Comparison of ENCODE assay signal across 16 mouse cellular contexts in the genomic region with DNA sequence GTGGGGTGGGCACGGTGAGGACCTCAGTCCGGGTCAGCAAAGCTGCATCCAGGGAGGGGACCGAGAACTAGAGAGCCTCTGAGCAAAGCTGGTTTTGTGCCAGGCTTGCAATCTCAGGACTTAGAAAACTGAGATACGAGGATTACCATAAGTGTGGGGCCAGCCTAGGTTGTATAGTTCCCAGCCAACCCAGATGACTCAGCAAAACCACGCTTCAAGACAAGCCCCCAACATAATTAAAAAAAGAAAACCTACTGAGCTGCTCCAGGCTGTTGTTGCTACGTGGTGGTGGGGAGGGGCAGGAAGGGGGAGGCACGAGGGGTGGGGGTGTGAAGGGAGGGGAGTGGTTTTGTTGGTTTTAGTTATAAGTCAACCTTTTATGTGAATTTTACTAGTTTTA. TPM values are rescaled to one million over a fixed set of nuclear protein-coding genes. Genes with fewer than 3 reads are reported as not detected.
A peak's percentile ranks its signal among the peaks of the same experiment; 100 is the strongest.
DNase-seq lines count a peak whose midpoint lies in the region; ATAC-seq and TF ChIP-seq lines count a peak whose summit lies in the region.
"Had no signal": no experiment of that assay in that cellular context is flagged by ENCODE, and none has a peak within 500 bp of the region (broad histone marks: within the 10 kb centered on the region; RNA-seq: fewer than 3 reads in every experiment).

No protein-coding gene starts in this region.

- no peak for TF ChIP-seq CTCF in intestine, postnatal 0 days (IDR thresholded peaks at IDR 0.05; ENCODE audit: low read depth)
- TF ChIP-seq CTCF in CH12.LX (conservative IDR thresholded peaks at IDR 0.05 in 1 of 2, IDR thresholded peaks at IDR 0.05 in 1 of 2; ENCODE audit: low read depth in 2 of 2, low read length in 2 of 2) = no peak

- no peaks in the 10 kb centered on the region for H3K9me3 ChIP-seq in intestine, embryonic 15.5 days
- H3K9me3 ChIP-seq in intestine, postnatal 0 days (ENCODE audit: control insufficient read depth) = no peaks in the 10 kb centered on the region
- no peaks in the 10 kb centered on the region for H3K9me3 ChIP-seq in CH12.LX (replicated peaks; ENCODE audit: low read length)
- no peaks in the 10 kb centered on the region for H3K9me3 ChIP-seq in forebrain, embryonic 16.5 days (ENCODE audit: control insufficient read depth, low read length)
- H3K9me3 ChIP-seq: embryonic facial prominence, embryonic 15.5 days; limb, embryonic 13.5 days; neural tube, embryonic 12.5 days had no signal

- H3K4me1 ChIP-seq in intestine, embryonic 15.5 days (replicated peaks) = peaks cover 15% of the 10 kb centered on the region; the same call in 1 of the 2 replicates
- H3K4me1 ChIP-seq in intestine, postnatal 0 days (replicated peaks; ENCODE audit: control insufficient read depth, insufficient read depth, low read length) = 0 out of 2 replicates have a peak, but pooled peaks cover 6% of the 10 kb centered on the region
- peaks cover 12 to 19% of the 10 kb centered on the region in 2 experiments for H3K4me1 ChIP-seq in CH12.LX (ENCODE audit: control insufficient read depth in 1 of 2, insufficient read depth in 2 of 2)
- H3K4me1 ChIP-seq in forebrain, embryonic 16.5 days (replicated peaks; ENCODE audit: control insufficient read depth, insufficient read depth, low read length) = no peaks in the 10 kb centered on the region
- H3K4me1 ChIP-seq: neural tube, embryonic 12.5 days had no signal

- no peak overlapping the region for H3K4me2 ChIP-seq in intestine, embryonic 15.5 days (replicated peaks)
- H3K4me2 ChIP-seq in intestine, postnatal 0 days (replicated peaks; ENCODE audit: low read depth) = no peak overlapping the region
- H3K4me2 ChIP-seq in CH12.LX (ENCODE audit: insufficient read depth, low read depth, poor library complexity, severe bottlenecking) = 0 out of 2 replicates have a peak overlapping the region, but pooled peaks have one; percentile 18
- H3K4me2 ChIP-seq in forebrain, embryonic 16.5 days (ENCODE audit: low read length) = no peak overlapping the region
- H3K4me2 ChIP-seq: embryonic facial prominence, embryonic 15.5 days; limb, embryonic 13.5 days; neural tube, embryonic 12.5 days had no signal

- no peaks in the 10 kb centered on the region for H3K27me3 ChIP-seq in intestine, embryonic 15.5 days (replicated peaks)
- H3K27me3 ChIP-seq in intestine, postnatal 0 days (replicated peaks; ENCODE audit: control insufficient read depth, insufficient read depth, low read length) = no peaks in the 10 kb centered on the region
- H3K27me3 ChIP-seq in CH12.LX (replicated peaks) = no peaks in the 10 kb centered on the region
- no peaks in the 10 kb centered on the region for H3K27me3 ChIP-seq in forebrain, embryonic 16.5 days (replicated peaks; ENCODE audit: control insufficient read depth, insufficient read depth, low read length)
- H3K27me3 ChIP-seq: embryonic facial prominence, embryonic 15.5 days; limb, embryonic 13.5 days; neural tube, embryonic 12.5 days had no signal

- H3K9ac ChIP-seq in intestine, embryonic 15.5 days = no peak overlapping the region
- H3K9ac ChIP-seq in intestine, postnatal 0 days (ENCODE audit: low read depth, low read length) = no peak overlapping the region
- no peak overlapping the region for H3K9ac ChIP-seq in CH12.LX (ENCODE audit: insufficient read depth, low read depth)
- no peak overlapping the region for H3K9ac ChIP-seq in forebrain, embryonic 16.5 days (replicated peaks; ENCODE audit: low read depth, low read length)
- H3K9ac ChIP-seq: embryonic facial prominence, embryonic 15.5 days; limb, embryonic 13.5 days; neural tube, embryonic 12.5 days had no signal

- 45% methylated on average over 7 of the region's 7 CpGs for WGBS in intestine, embryonic 15.5 days
- 29% methylated on average over 7 of the region's 7 CpGs for WGBS in intestine, postnatal 0 days
- 60% methylated on average over 7 of the region's 7 CpGs for WGBS in forebrain, embryonic 16.5 days

- TF ChIP-seq EP300 in CH12.LX (IDR thresholded peaks at IDR 0.05; ENCODE audit: low read length) = no peak

- no peaks in the 10 kb centered on the region for H3K36me3 ChIP-seq in intestine, embryonic 15.5 days
- no peaks in the 10 kb centered on the region for H3K36me3 ChIP-seq in intestine, postnatal 0 days (ENCODE audit: control insufficient read depth, insufficient read depth)
- no peaks in the 10 kb centered on the region for H3K36me3 ChIP-seq in CH12.LX (replicated peaks in 1 of 2; ENCODE audit: control insufficient read depth in 1 of 2, insufficient read depth in 1 of 2, low read length in 1 of 2)
- H3K36me3 ChIP-seq in forebrain, embryonic 16.5 days (ENCODE audit: control insufficient read depth, insufficient read depth) = no peaks in the 10 kb centered on the region
- H3K36me3 ChIP-seq: embryonic facial prominence, embryonic 15.5 days; limb, embryonic 13.5 days; neural tube, embryonic 12.5 days had no signal

- in situ Hi-C loops in CH12.LX (cut with MboI; ENCODE audit: low pct_ligation_motif_present, low pct_unique_long_range_greater_than_20kb, low sequenced_read_pairs) = no loop called here

- no peak overlapping the region for H3K27ac ChIP-seq in intestine, embryonic 15.5 days
- H3K27ac ChIP-seq in intestine, postnatal 0 days (ENCODE audit: low read depth, low read length) = no peak overlapping the region
- no peak overlapping the region for H3K27ac ChIP-seq in CH12.LX (ENCODE audit: insufficient read depth, low read depth)
- no peak overlapping the region for H3K27ac ChIP-seq in forebrain, embryonic 16.5 days (ENCODE audit: low read length)
- H3K27ac ChIP-seq: limb, embryonic 13.5 days; macrophage; neural tube, embryonic 12.5 days had no signal

- no peaks in the 10 kb centered on the region for H3K79me2 ChIP-seq in CH12.LX (replicated peaks; ENCODE audit: control insufficient read depth, extremely low read depth, insufficient read depth, poor library complexity, severe bottlenecking)

- peak; percentile 10; the same call in 1 of the 2 replicates for ATAC-seq in intestine, embryonic 15.5 days
- no peak for ATAC-seq in intestine, postnatal 0 days
- ATAC-seq in hematopoietic stem cell, adult 5-6 weeks (replicated peaks in 1 of 2; ENCODE audit: insufficient read depth in 1 of 2, low FRiP score in 2 of 2, low TSS enrichment in 1 of 2, low read depth in 1 of 2, poor library complexity in 2 of 2, severe bottlenecking in 2 of 2) = peak; percentile 9 to 16; a peak in 2 of 4 replicates
- ATAC-seq in forebrain, embryonic 16.5 days = no peak
- ATAC-seq: forebrain, embryonic 14.5 days had no signal

- DNase-seq in 416B (ENCODE audit: low read depth) (peak; percentile 87), CH12.LX (ENCODE audit: extremely low read depth) (no peak)
- no peak for DNase-seq in adrenal gland, postnatal 25 days
- DNase-seq: cerebellum, postnatal 36 days; kidney, adult 18-20 months; kidney, postnatal 4 days; thymus, postnatal 36 days had no signal

- no peak for TF ChIP-seq RAD21 in CH12.LX (IDR thresholded peaks at IDR 0.05; ENCODE audit: low read depth, low read length)

- dilution Hi-C loops in CH12.LX (cut with MboI; ENCODE audit: extremely low pct_ligation_motif_present, extremely low pct_unique_long_range_greater_than_20kb, low sequenced_read_pairs) = no loop called here

- H3K4me3 ChIP-seq in intestine, embryonic 15.5 days (replicated peaks) = no peak overlapping the region
- no peak overlapping the region for H3K4me3 ChIP-seq in intestine, postnatal 0 days (ENCODE audit: low read depth, low read length)
- no peak overlapping the region for H3K4me3 ChIP-seq in CH12.LX (replicated peaks in 1 of 3; ENCODE audit: low read depth in 2 of 3, low read length in 2 of 3, poor library complexity in 1 of 3)
- H3K4me3 ChIP-seq in forebrain, embryonic 16.5 days (replicated peaks; ENCODE audit: low read length) = no peak overlapping the region
- H3K4me3 ChIP-seq: embryonic facial prominence, embryonic 15.5 days; limb, embryonic 13.5 days; neural tube, embryonic 12.5 days had no signal

- no peak for TF ChIP-seq POLR2A in CH12.LX (IDR thresholded peaks at IDR 0.05; ENCODE audit: low read depth, low read length)

TF ChIP-seq in CH12.LX, 34 proteins besides CTCF, POLR2A, EP300 and RAD21:
- no peak for TF ChIP-seq KAT2A (IDR thresholded peaks at IDR 0.05; ENCODE audit: insufficient replicate concordance, low read length)
- TF ChIP-seq MEF2A (IDR thresholded peaks at IDR 0.05; ENCODE audit: borderline replicate concordance, low read depth, low read length) = no peak
- TF ChIP-seq JUND (conservative IDR thresholded peaks at IDR 0.05; ENCODE audit: low read depth, low read length) = no peak
- TF ChIP-seq MAFK (IDR thresholded peaks at IDR 0.05; ENCODE audit: insufficient replicate concordance, low read length) = 0 out of 2 replicates have a peak, but pooled peaks have one; percentile 47

RNA-seq across cellular contexts. Expression of gene Sptlc2, which starts 22.8 kb away (rescaled TPM):
- 115 and 119 TPM in 2 replicates for polyA plus RNA-seq in intestine, embryonic 15.5 days (2015; fragmentation: Nextera tagmentation; extraction: Ambion mirVana)
- polyA plus RNA-seq in intestine, postnatal 0 days (2015; fragmentation: Nextera tagmentation; extraction: Ambion mirVana) = 186 and 199 TPM in 2 replicates
- total RNA-seq in CH12.LX (2012; rRNA removed) = 37.1 and 37.4 TPM in 2 replicates
- total RNA-seq in CH12.LX (2014; rRNA removed) = 49.2 and 56.5 TPM in 2 replicates
- 68.6 and 72.2 TPM in 2 replicates for polyA plus RNA-seq in CH12.LX (2012; ENCODE audit: insufficient read length, low read depth)
- total RNA-seq in hematopoietic stem cell, adult 5-6 weeks (2017) = 76.4 and 77.0 TPM in 2 replicates
- 214 and 293 TPM in 2 replicates for total RNA-seq in adrenal gland, postnatal 25 days (2021)
- 60.6 and 67.6 TPM in 2 replicates for polyA plus RNA-seq in forebrain, embryonic 16.5 days (2015; fragmentation: Nextera tagmentation; extraction: Ambion mirVana)

RNA-seq across cellular contexts. Expression of gene Slirp, which starts 32.7 kb away (rescaled TPM):
- 290 and 308 TPM in 2 replicates for polyA plus RNA-seq in intestine, embryonic 15.5 days (2015; fragmentation: Nextera tagmentation; extraction: Ambion mirVana)
- 250 and 272 TPM in 2 replicates for polyA plus RNA-seq in intestine, postnatal 0 days (2015; fragmentation: Nextera tagmentation; extraction: Ambion mirVana)
- total RNA-seq in CH12.LX (2012; rRNA removed) (117 and 159 TPM in 2 replicates), CH12.LX (2014; rRNA removed) (138 and 180 TPM in 2 replicates)
- 261 and 271 TPM in 2 replicates for polyA plus RNA-seq in CH12.LX (2012; ENCODE audit: insufficient read length, low read depth)
- total RNA-seq in hematopoietic stem cell, adult 5-6 weeks (2017) = 16.2 and 41.1 TPM in 2 replicates
- total RNA-seq in adrenal gland, postnatal 25 days (2021) = 146 and 153 TPM in 2 replicates
- 211 and 233 TPM in 2 replicates for polyA plus RNA-seq in forebrain, embryonic 16.5 days (2015; fragmentation: Nextera tagmentation; extraction: Ambion mirVana)

RNA-seq across cellular contexts. Expression of gene Alkbh1, which starts 32.8 kb away (rescaled TPM):
- polyA plus RNA-seq in intestine, embryonic 15.5 days (2015; fragmentation: Nextera tagmentation; extraction: Ambion mirVana) = 48.3 and 50.6 TPM in 2 replicates
- polyA plus RNA-seq in intestine, postnatal 0 days (2015; fragmentation: Nextera tagmentation; extraction: Ambion mirVana) = 13.6 and 21.9 TPM in 2 replicates
- total RNA-seq in CH12.LX (2012; rRNA removed) = 26.8 and 31.7 TPM in 2 replicates
- 39.1 and 54.1 TPM in 2 replicates for total RNA-seq in CH12.LX (2014; rRNA removed)
- 32.8 and 37.3 TPM in 2 replicates for polyA plus RNA-seq in CH12.LX (2012; ENCODE audit: insufficient read length, low read depth)
- 49.1 and 60.5 TPM in 2 replicates for total RNA-seq in hematopoietic stem cell, adult 5-6 weeks (2017)
- total RNA-seq in adrenal gland, postnatal 25 days (2021) = 20.4 and 23.6 TPM in 2 replicates
- 42.3 and 47.1 TPM in 2 replicates for polyA plus RNA-seq in forebrain, embryonic 16.5 days (2015; fragmentation: Nextera tagmentation; extraction: Ambion mirVana)

Comparison
In these comparisons a context has a peak if more than half of its experiments do, and no peak if none do; other contexts are left out.
1. ATAC-seq: peak in intestine, embryonic 15.5 days (single experiment) and hematopoietic stem cell, adult 5-6 weeks (2 of 2); none in intestine, postnatal 0 days (single experiment) and forebrain, embryonic 16.5 days (single experiment).